Mouse (Mus musculus): ENCODE results near the gene Galnt15.
A peak's percentile ranks its signal among the peaks of the same experiment; 100 is the strongest.

The Galnt15 gene

GRCm38 (mm10) chr14:32093018-32093417 lies 64.2 kb downstream of the Galnt15 start:
- DNase-seq: no peak

- DNase-seq: no peak
Measured at GRCm38 (mm10) chr14:32093500-32094117, 64.8 kb downstream of the Galnt15 start.

DNA sequence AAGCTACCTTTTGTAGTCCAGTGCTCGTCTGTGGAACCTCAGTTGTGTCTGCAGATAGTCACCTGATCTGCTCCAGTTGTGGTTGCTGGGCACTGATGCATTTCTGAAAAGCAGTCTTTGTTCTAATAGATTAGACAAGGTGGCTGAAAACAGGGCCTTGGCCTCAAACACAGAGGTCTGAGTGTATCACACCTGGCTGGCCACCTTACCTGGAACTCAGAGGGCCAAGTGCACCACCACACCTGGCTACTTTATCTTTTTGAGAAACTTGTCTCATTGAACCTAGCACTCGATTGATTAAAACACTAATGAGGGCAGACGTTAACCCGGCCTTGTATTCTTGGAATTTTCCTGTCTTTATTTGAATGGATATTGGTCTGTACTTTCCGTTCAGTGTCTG lies 66.9 kb downstream of the Galnt15 start:
- no peak for DNase-seq

DNA sequence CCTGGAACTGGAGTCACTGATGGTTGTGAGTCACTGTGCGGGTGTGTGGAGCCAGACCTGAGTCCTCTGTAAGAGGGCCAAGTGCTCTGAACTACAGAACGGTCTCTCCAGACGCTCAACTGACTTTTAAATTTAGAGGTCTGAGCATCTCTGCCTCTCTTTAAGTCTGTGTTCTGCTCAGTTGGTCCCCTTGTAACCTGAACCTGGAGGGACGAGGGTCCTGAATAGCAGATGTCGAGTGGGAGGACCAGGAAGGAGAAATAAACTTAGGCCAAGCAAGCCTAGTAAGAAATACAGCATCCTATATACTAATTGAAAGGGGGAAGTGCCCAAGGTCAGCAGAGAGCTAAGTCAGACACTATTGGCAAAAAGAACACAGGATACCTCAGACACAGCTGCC lies 68.0 kb downstream of the Galnt15 start:
- no peak for DNase-seq

GRCm38 (mm10) chr14:32097691-32098090 lies 68.9 kb downstream of the Galnt15 start:
- DNase-seq: no peak

- DNase-seq: no peak
Measured at GRCm38 (mm10) chr14:32098951-32099350, 70.2 kb downstream of the Galnt15 start.

GRCm38 (mm10) chr14:32103556-32103955 lies 74.8 kb downstream of the Galnt15 start:
- DNase-seq: no peak

- DNase-seq: peak; percentile 13
Measured at GRCm38 (mm10) chr14:32105663-32106062, 76.9 kb downstream of the Galnt15 start.

DNA sequence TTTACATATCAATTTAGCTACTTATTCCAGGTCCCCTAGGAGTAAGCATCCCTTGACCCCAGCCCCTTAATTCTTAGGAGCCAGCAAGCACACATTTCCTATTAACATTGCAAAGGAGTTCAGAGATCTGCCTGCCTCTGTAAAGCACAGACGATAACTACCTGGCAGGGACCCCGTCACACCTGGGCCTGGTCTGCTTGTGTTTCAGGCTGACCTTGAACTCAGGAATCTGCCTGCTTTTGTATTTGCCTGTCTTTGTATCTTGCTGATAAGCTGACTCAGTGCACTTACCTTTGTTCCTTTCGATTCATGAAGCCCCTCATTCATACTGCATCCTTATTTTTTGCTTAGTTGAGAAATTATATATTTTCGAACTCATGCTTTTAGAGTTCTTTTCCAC lies 78.1 kb downstream of the Galnt15 start:
- DNase-seq: no peak

Measured in cerebellum, adult 9-11 months (tissue).